Mouse (Mus musculus): ENCODE results near the gene Negr1.

- TF ChIP-seq CTCF (IDR thresholded peaks at IDR 0.05; ENCODE audit: extremely low read depth, insufficient read depth, low read length) (no peak), POLR2A (IDR thresholded peaks at IDR 0.05; ENCODE audit: extremely low read depth, insufficient read depth, low read length) (no peak)
Observed at GRCm38 (mm10) chr3:156632942-156633341, 71.3 kb downstream of the Negr1 start.
